Mouse (Mus musculus): Measurements from ENCODE around the gene Ube2g2. TPM values are rescaled to one million over a fixed set of nuclear protein-coding genes. Genes with fewer than 3 reads are reported as not detected.
"Not testable (repeated sequence)": the region's sequence is repeated elsewhere in the genome, so short reads cannot be mapped to it uniquely, and the experiment has no call there.

The Ube2g2 gene
- total RNA-seq, 2 experiments from 2014 or later, result 79.8 to 84.4 TPM

DNA sequence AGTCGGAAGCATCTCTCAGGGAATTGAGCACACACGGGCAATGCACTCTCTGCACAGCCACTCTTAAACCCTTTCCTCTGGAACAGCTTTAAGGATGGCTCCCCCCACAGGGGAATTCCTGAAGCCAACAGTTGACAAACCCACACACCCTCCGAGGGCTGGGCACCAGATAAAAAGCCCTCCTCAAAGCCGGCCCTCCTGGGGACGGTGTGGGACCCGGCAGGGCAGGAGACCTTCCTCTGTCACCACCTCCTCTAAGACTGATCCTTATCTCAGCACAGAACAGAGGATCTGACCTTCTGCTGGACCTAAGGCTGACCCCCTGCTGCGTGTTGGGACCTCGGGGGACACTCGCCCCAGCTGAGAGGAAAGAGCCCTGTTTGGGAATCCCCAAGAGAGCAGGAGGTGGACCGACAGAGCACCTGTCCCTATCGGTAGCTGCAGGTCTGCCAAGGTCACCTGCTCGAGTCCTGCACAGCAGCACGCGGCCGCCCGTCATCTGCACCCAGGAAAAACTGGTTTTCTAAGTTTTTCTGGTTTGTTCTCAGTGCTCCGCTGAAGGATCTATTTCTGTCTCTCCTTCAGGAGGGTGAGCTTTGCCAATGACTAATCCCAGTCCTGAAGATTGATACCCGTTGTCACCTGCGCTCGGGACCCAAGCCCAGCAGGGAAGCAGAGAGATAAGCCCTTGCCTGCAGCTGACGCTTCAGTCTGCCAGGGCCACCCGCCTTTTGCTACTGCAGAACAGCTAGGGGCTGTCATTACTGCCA lies 64.0 kb downstream of the Ube2g2 start, which contains the start of gene Tspear:
Gene Tspear (plus strand): TSS at position 675 of the 770 bp plus-strand sequence.
- DNase-seq, result no peak
- intact Hi-C loops (cut with DNase I; ENCODE audit: low total_unique reads), result no loop called here

GRCm38 (mm10) chr10:77687021-77687420 lies 64.9 kb downstream of the Ube2g2 start:
- DNase-seq, result no peak
- intact Hi-C loops (cut with DNase I; ENCODE audit: low total_unique reads), result no loop called here

DNA sequence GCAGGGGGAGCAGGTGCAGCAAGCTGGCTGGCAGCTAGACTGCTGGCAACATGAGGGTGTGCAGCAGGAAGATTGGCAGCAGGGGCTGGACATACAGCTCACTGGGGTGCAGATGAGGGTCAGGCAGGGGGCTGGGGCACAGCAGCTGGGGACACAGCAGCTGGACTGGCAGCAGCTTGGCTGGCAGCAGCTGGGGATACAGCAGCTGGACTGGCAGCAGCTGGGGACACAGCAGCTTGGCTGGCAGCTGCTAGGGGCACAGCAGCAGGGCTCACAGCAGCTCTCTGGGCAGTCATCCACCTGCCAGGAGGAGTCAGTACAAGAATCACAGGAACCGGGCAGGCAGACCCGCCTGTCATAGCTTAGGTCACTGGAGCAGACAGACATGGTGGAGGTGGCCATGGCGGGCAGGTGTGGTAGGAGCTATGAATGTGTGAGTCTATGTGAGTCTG lies 68.3 kb downstream of the Ube2g2 start, which contains the start of gene Gm19402:
Gene Gm19402 (minus strand): TSS at position 402 of the 452 bp plus-strand sequence.
- intact Hi-C loops (cut with DNase I; ENCODE audit: low total_unique reads); DNase-seq: not testable (repeated sequence)

Small RNAs within 50 kb of the gene (microRNA-seq; reads per million reads assigned to microRNA genes)
- 7.0 to 36.0 reads per million in 2 experiments for gene Mir1930

Other genes starting within 250 kb of the Ube2g2 start
- 10 to 100 TPM in 1 of 2 experiments, 1 to 10 TPM in 1; 6.3 to 12.5 TPM for gene Adarb1, start 204.0 kb upstream of the Ube2g2 start, total RNA-seq (2021)
- gene Fam207a, start 106.5 kb upstream of the Ube2g2 start, total RNA-seq (2021), result 10 to 100 TPM in 1 of 2 experiments, 1 to 10 TPM in 1; 7.9 to 10.0 TPM
- gene Itgb2, start 92.0 kb upstream of the Ube2g2 start, total RNA-seq (2021), result 1 to 10 TPM; 1.8 to 2.1 TPM
- gene Pttg1ip, start 40.6 kb upstream of the Ube2g2 start, total RNA-seq (2021), result 10 to 100 TPM; 47.4 to 51.8 TPM
- gene Sumo3, start 16.2 kb upstream of the Ube2g2 start, total RNA-seq (2021), result 10 to 100 TPM; 41.9 to 46.5 TPM
- gene Gm49325, start 16.1 kb upstream of the Ube2g2 start, total RNA-seq (2021), result 10 to 100 TPM in 1 of 2 experiments, 1 to 10 TPM in 1; 5.8 to 10.3 TPM
- gene Tspear, start 64.3 kb downstream of the Ube2g2 start, total RNA-seq (2021), result not detected
- not detected for gene Gm19402, start 68.5 kb downstream of the Ube2g2 start, total RNA-seq (2021)
- gene Gm9508, start 75.0 kb downstream of the Ube2g2 start, total RNA-seq (2021), result not detected
- not detected for gene Gm10272, start 84.4 kb downstream of the Ube2g2 start, total RNA-seq (2021)
- not detected for gene Gm10024, start 89.2 kb downstream of the Ube2g2 start, total RNA-seq (2021)
- not detected for gene Gm10142, start 93.5 kb downstream of the Ube2g2 start, total RNA-seq (2021)
- gene Krtap12-1, start 98.3 kb downstream of the Ube2g2 start, total RNA-seq (2021), result not detected
- gene Gm10100, start 104.2 kb downstream of the Ube2g2 start, total RNA-seq (2021), result not detected
- not detected for gene Gm18596, start 120.4 kb downstream of the Ube2g2 start, total RNA-seq (2021)
- not detected for gene Gm9736, start 129.1 kb downstream of the Ube2g2 start, total RNA-seq (2021)
- not detected for gene Gm3233, start 137.4 kb downstream of the Ube2g2 start, total RNA-seq (2021)
- gene Gm3238, start 149.1 kb downstream of the Ube2g2 start, total RNA-seq (2021), result not detected
- not detected for gene Gm7138, start 154.7 kb downstream of the Ube2g2 start, total RNA-seq (2021)
- gene Gm3250, start 160.3 kb downstream of the Ube2g2 start, total RNA-seq (2021), result not detected
- gene Gm7137, start 165.9 kb downstream of the Ube2g2 start, total RNA-seq (2021), result not detected
- gene Gm9639, start 172.8 kb downstream of the Ube2g2 start, total RNA-seq (2021), result not detected
- not detected for gene Gm19668, start 176.9 kb downstream of the Ube2g2 start, total RNA-seq (2021)
- not detected for gene Gm9507, start 189.6 kb downstream of the Ube2g2 start, total RNA-seq (2021)
- gene Gm2696, start 192.4 kb downstream of the Ube2g2 start, total RNA-seq (2021), result not detected
- not detected for gene Krtap10-4, start 204.8 kb downstream of the Ube2g2 start, total RNA-seq (2021)
- gene Krtap10-10, start 213.7 kb downstream of the Ube2g2 start, total RNA-seq (2021), result not detected
- not detected for gene Gm36176, start 224.5 kb downstream of the Ube2g2 start, total RNA-seq (2021)
- not detected for gene Gm10318, start 230.6 kb downstream of the Ube2g2 start, total RNA-seq (2021)
- gene Gm3285, start 239.7 kb downstream of the Ube2g2 start, total RNA-seq (2021), result not detected

All from gastrocnemius, postnatal 14 days (tissue).